Mouse (Mus musculus): Measurements from ENCODE around the gene Agap1. TPM values are rescaled to one million over a fixed set of nuclear protein-coding genes. Genes with fewer than 3 reads are reported as not detected.

The Agap1 gene
- polyA plus RNA-seq, 1 experiment, result 31.6 TPM

DNA sequence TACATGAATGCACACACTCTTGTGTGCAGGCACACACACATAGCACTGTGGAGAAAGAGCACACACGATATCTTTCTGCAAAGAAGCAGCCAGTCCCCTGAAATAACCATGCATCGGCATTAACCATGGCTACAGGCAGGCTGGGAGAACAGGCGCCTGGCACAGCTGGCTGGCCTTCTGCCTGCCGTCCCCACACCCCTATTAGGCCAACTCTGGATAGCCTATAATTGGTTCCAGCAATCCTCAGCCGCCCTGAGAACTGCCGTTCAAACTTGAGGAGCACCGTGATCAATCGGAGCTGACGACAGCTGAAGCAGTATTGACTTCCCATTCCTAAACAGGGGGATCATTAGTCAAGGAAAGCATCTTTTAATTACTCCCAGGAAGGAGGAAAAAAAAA lies 391.5 kb downstream of the Agap1 start:
- H3K4me3 ChIP-seq (ENCODE audit: insufficient read depth, low read depth, low read length), result no peak overlapping the region
- no peak for DNase-seq
- 87% methylated on average over 9 of the region's 9 CpGs for WGBS
- H3K27me3 ChIP-seq (replicated peaks; ENCODE audit: control insufficient read depth, insufficient read depth, low read length), result no peaks in the 10 kb centered on the region
- TF ChIP-seq POLR2A (IDR thresholded peaks at IDR 0.05; ENCODE audit: low read depth, low read length) (no peak), CTCF (conservative IDR thresholded peaks at IDR 0.05; ENCODE audit: insufficient read depth, insufficient read length, low read depth, low read length) (no peak)
- no peak overlapping the region for H3K27ac ChIP-seq (ENCODE audit: insufficient read depth, low read depth, low read length)
- H3K4me1 ChIP-seq (ENCODE audit: control insufficient read depth, insufficient read depth, low read length), result no peaks in the 10 kb centered on the region
- H3K36me3 ChIP-seq (ENCODE audit: control insufficient read depth, insufficient read depth, low read length), result no peaks in the 10 kb centered on the region

DNA sequence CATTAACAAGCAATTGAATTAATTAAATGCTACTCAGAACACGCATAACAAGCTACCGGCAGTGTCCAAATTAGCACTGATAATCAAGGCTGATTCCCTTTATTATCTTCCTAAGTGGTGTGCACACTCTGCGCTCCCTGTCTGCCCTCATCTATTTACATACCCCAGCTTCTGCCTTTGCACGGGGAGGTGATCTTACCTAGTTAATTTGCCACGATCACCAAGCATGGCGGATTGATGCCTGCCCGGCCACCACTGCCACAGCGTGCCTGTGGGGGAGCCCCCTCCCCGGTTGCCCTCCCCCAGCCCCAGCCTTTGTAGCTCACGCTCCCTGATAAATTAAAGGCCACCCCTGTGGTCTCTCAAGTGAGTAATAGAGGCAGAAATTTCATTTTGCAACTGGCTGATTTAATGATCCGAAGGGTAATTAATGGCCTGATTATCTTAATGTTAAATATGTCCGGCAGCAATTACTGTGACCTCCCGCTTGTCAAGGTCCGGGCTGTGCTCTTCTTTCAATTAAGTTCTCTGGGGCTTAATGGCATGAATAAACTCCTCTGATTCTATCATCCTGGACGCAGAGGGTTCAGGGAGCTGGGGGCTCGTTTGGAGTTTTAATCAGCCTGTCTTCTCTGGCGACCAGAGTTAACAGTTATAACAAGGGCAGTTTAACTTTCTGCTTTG lies 393.9 kb downstream of the Agap1 start:
- TF ChIP-seq CTCF (conservative IDR thresholded peaks at IDR 0.05; ENCODE audit: insufficient read depth, insufficient read length, low read depth, low read length), result no peak
- no peak for TF ChIP-seq POLR2A (IDR thresholded peaks at IDR 0.05; ENCODE audit: low read depth, low read length)

DNA sequence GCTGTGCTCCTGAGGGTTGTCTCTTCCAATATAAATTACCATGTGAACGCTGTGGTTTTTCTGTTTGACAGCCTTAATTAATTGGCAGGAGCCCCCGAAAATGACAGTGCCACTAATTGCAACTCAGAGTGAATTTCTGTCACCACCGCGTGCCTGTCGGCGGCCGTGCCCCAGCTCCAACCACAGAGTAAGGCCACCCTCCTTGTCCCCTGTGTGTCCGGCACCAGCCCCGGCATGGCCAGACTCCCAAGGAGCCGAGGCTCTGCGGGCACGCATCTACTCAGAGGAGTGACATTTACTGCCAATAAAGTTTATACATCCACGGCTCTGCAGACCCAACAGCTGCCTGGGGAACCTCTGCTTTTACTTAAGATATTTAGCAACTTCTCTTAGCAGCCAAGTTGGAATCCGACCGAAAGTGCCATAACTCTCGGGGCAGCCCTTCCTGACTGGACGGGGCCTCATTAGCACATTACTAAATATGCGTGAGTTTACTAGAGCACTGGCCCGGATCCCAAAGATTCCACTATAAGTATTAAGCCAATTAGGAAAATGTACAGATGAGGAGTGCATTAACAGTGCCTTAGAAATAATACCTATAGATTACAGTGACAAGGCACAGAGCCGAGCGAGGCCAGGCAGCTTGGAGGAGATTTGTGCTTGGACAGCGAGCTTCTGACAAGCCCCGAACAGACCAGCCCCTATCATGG lies 394.7 kb downstream of the Agap1 start:
- Histone ChIP-seq H3K36me3 (ENCODE audit: control insufficient read depth, insufficient read depth, low read length) (no peaks in the 10 kb centered on the region), H3K27me3 (replicated peaks; ENCODE audit: control insufficient read depth, insufficient read depth, low read length) (no peaks in the 10 kb centered on the region), H3K27ac (ENCODE audit: insufficient read depth, low read depth, low read length) (no peak overlapping the region), H3K4me1 (ENCODE audit: control insufficient read depth, insufficient read depth, low read length) (no peaks in the 10 kb centered on the region), H3K4me3 (ENCODE audit: insufficient read depth, low read depth, low read length) (no peak overlapping the region)
- DNase-seq, result no peak
- whole genome bisulfite sequencing, result 76% methylated on average over 23 of the region's 23 CpGs
- TF ChIP-seq POLR2A (IDR thresholded peaks at IDR 0.05; ENCODE audit: low read depth, low read length), result no peak
- no peak for TF ChIP-seq CTCF (conservative IDR thresholded peaks at IDR 0.05; ENCODE audit: insufficient read depth, insufficient read length, low read depth, low read length)

More for the DNA sequence above, 393.9 kb downstream of the Agap1 start:
- Histone ChIP-seq H3K27ac (ENCODE audit: insufficient read depth, low read depth, low read length) (no peak overlapping the region), H3K36me3 (ENCODE audit: control insufficient read depth, insufficient read depth, low read length) (no peaks in the 10 kb centered on the region), H3K4me1 (ENCODE audit: control insufficient read depth, insufficient read depth, low read length) (no peaks in the 10 kb centered on the region), H3K27me3 (replicated peaks; ENCODE audit: control insufficient read depth, insufficient read depth, low read length) (no peaks in the 10 kb centered on the region), H3K4me3 (ENCODE audit: insufficient read depth, low read depth, low read length) (no peak overlapping the region)
- 69% methylated on average over 17 of the region's 17 CpGs for WGBS
- no peak for DNase-seq

DNA sequence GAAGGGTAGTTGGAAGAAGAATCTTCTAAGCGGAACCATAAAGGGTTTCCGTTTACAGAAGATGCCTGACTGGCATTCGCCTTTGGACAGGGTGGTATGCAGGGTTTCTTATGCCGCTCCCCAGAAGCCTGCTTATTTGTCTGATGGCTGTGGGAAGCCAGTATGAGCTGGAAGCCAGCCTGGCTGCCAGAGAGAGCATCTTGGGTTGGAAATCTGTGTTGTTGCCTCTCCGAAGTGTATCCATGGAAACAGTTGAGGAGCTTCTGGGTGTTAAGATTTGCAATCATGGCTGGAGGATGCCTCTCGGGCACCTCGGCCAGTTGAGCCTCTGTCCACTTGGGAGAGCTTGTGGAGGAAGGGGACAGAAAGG lies 395.2 kb downstream of the Agap1 start:
- Histone ChIP-seq H3K36me3 (ENCODE audit: control insufficient read depth, insufficient read depth, low read length) (no peaks in the 10 kb centered on the region), H3K4me1 (ENCODE audit: control insufficient read depth, insufficient read depth, low read length) (no peaks in the 10 kb centered on the region), H3K27me3 (replicated peaks; ENCODE audit: control insufficient read depth, insufficient read depth, low read length) (no peaks in the 10 kb centered on the region), H3K4me3 (ENCODE audit: insufficient read depth, low read depth, low read length) (no peak overlapping the region), H3K27ac (ENCODE audit: insufficient read depth, low read depth, low read length) (no peak overlapping the region)
- TF ChIP-seq POLR2A (IDR thresholded peaks at IDR 0.05; ENCODE audit: low read depth, low read length), result no peak
- no peak for DNase-seq
- WGBS, result 86% methylated on average over 7 of the region's 7 CpGs

DNA sequence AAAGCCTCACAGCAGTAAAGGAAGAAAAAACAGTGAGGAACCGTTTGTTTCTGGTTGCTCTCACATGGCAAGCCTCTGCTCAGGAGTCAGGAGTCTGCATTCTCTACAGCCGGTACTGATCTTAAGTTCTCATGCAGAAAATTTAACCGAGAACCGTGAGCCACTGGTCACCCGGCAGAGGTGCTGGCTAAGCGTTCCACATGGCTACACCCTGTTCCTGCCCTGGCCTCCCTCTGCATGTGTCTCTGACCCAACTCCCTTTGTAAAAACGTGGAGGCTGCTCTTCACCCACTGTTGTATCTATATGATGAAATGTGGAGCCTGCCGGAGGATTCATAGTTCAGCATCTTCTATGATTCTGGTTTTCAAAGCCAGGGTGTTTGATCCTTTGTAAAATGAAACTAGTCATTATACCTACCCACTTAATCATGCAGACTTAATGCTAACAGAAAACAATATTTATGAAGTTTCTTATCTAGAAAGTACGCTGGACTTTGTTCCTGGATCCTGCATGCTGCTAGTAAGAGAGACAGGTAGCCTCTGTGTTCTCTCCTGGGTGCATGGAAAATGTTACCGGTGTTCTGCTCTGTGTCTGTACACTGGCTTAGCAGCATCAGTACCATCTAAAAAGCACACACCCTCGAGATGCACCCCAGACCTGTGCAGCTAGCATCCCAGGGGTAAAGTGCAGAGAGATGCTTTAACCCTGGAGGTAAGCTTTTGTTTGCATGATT lies 396.2 kb downstream of the Agap1 start:
- DNase-seq, result peak; percentile 64
- Histone ChIP-seq H3K27me3 (replicated peaks; ENCODE audit: control insufficient read depth, insufficient read depth, low read length) (no peaks in the 10 kb centered on the region), H3K4me1 (ENCODE audit: control insufficient read depth, insufficient read depth, low read length) (no peaks in the 10 kb centered on the region), H3K4me3 (ENCODE audit: insufficient read depth, low read depth, low read length) (no peak overlapping the region), H3K27ac (ENCODE audit: insufficient read depth, low read depth, low read length) (no peak overlapping the region), H3K36me3 (ENCODE audit: control insufficient read depth, insufficient read depth, low read length) (no peaks in the 10 kb centered on the region)
- TF ChIP-seq CTCF (conservative IDR thresholded peaks at IDR 0.05; ENCODE audit: insufficient read depth, insufficient read length, low read depth, low read length) (no peak), POLR2A (IDR thresholded peaks at IDR 0.05; ENCODE audit: low read depth, low read length) (no peak)
- 58% methylated on average over 11 of the region's 11 CpGs for WGBS

DNA sequence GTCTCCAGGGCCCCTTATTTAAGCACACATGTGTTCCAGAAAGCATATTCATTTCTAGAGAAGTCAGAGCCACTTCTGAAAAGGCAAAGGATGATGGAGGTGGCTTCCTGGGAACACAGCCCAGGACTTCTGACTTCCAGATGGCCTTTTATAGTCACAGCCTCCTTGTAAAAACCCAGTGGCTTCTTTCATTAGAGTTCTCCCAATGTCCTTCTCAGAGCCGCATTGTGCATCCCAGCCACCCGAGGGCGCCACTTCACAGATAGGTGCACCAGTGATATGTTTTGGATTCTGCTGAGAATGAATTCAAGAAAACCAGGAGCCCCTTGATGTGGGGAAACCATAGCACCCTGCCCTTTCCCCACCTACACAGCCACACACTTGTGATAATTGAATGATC lies 404.6 kb downstream of the Agap1 start:
- 39% methylated on average over 3 of the region's 3 CpGs for WGBS

More for the DNA sequence above, 404.6 kb downstream of the Agap1 start:
- Histone ChIP-seq H3K27me3 (replicated peaks; ENCODE audit: control insufficient read depth, insufficient read depth, low read length) (no peaks in the 10 kb centered on the region), H3K4me3 (ENCODE audit: insufficient read depth, low read depth, low read length) (no peak overlapping the region), H3K27ac (ENCODE audit: insufficient read depth, low read depth, low read length) (no peak overlapping the region), H3K4me1 (ENCODE audit: control insufficient read depth, insufficient read depth, low read length) (no peaks in the 10 kb centered on the region), H3K36me3 (ENCODE audit: control insufficient read depth, insufficient read depth, low read length) (no peaks in the 10 kb centered on the region)
- TF ChIP-seq POLR2A (IDR thresholded peaks at IDR 0.05; ENCODE audit: low read depth, low read length) (no peak), CTCF (conservative IDR thresholded peaks at IDR 0.05; ENCODE audit: insufficient read depth, insufficient read length, low read depth, low read length) (peak; percentile 60)
- DNase-seq, result peak; percentile 51

Measured in kidney, adult 2 months (tissue).